Mouse (Mus musculus) brain, embryonic 14.5 days (tissue): ENCODE results near the gene Pgbd5.

Experiments
- CTCF ChIP-seq: fragments of 200-500 bp; IDR thresholded peaks from 2 replicates; pipeline ENCODE4 v1.5.1; 2012; ENCODE audit warnings: inconsistent platforms, mild to moderate bottlenecking, moderate library complexity, borderline replicate concordance; ENCODE audit not compliant: insufficient read depth, insufficient read length; ENCODE audit errors: extremely low read depth
- POLR2A ChIP-seq: fragments of 200-500 bp; IDR thresholded peaks from 2 replicates; pipeline ENCODE4 v1.6.1; 2012; ENCODE audit warnings: mild to moderate bottlenecking, inconsistent platforms, borderline replicate concordance; ENCODE audit not compliant: poor library complexity, insufficient read depth, insufficient read length, severe bottlenecking; ENCODE audit errors: extremely low read depth

DNA sequence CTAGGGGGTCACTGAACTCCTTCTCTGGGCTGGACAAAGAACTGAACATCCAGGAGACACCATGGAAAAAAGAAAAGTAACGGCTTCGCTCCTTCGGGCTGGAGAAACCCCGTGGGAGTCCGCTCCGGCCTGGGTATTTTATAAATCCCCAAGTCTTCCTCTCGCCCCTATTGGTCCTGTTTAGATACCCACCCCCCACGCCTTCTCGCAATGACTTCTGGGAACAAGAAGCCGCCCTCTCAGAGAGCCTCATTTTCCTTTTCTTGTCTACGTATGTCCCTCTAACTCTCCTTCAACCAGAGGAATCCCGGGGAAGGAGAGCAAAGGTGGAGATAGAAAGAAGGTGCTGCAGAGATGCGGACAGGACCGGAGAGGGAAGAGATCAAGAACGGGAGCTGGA lies 76.1 kb downstream of the Pgbd5 start:
- TF ChIP-seq CTCF, result no peak
- no peak for TF ChIP-seq POLR2A
